Mouse (Mus musculus) kidney, adult 2 months (tissue): ENCODE results near the gene Gm21719. TPM values are rescaled to one million over a fixed set of nuclear protein-coding genes. Genes with fewer than 3 reads are reported as not detected.
"Not testable (repeated sequence)": the region's sequence is repeated elsewhere in the genome, so short reads cannot be mapped to it uniquely, and the experiment has no call there.

Experiments used
- DNase-seq: peaks from one replicate; pipeline ENCODE4 v3.0.0; 2021
- H3K27ac ChIP-seq: fragments of 200-500 bp; 2 replicates; pipeline ENCODE4 v1.5.1; 2012; ENCODE audit warnings: low read depth, low read length, control low read depth, inconsistent platforms; ENCODE audit not compliant: insufficient read depth
- H3K27me3 ChIP-seq: fragments of 200-500 bp; replicated peaks from 2 replicates; pipeline ENCODE4 v1.6.1; 2012; ENCODE audit warnings: mild to moderate bottlenecking, moderate library complexity, low read length, inconsistent platforms; ENCODE audit not compliant: control insufficient read depth, insufficient read depth
- H3K36me3 ChIP-seq: fragments of 200-500 bp; 2 replicates; pipeline ENCODE4 v1.6.1; 2012; ENCODE audit warnings: mild to moderate bottlenecking, moderate library complexity, low read length, inconsistent platforms; ENCODE audit not compliant: control insufficient read depth, insufficient read depth
- H3K4me1 ChIP-seq: fragments of 200-500 bp; 2 replicates; pipeline ENCODE4 v1.6.1; 2011; ENCODE audit warnings: low read length; ENCODE audit not compliant: control insufficient read depth, insufficient read depth
- H3K4me3 ChIP-seq: fragments of 200-500 bp; 2 replicates; pipeline ENCODE4 v1.5.1; 2011; ENCODE audit warnings: mild to moderate bottlenecking, low read depth, low read length, control low read depth; ENCODE audit not compliant: insufficient read depth
- WGBS: fragments of 180-500 bp; shearing (Covaris S2); methylation state at CpG from one replicate; pipeline ENCODE4 v1.1.7; 2018; 5-methylcytosine and 5-hydroxymethylcytosine counted together
- polyA plus RNA-seq: library from polyadenylated mRNA; depleted of rRNA; stranded (reverse); fragments of >200 nt; gene quantifications from 2 replicates; pipeline ENCODE4 v1.2.3, GENCODE M21; 2012; rRNA removed

The Gm21719 gene
- not detected in 2 replicates for polyA plus RNA-seq

DNA sequence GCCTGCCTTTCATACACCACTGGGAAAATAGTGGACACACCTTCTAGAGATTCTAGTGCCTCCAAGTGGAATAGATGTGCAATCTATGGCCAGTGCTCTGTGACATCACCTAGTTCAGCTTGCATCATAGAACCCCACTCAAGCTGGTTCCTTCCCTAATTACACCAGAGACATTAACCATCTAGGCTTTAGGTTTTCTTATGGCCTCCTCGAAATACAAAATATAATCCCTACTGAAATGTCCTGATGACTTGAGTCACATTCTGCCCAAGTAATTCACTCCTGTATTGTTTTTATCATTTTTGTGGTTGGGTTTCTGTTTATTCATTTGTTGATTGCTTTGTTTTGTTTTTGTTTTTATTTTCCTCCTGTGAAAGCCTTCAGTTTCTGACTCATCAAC lies at the start of gene Gm21719:
TSS of gene Gm21719 (minus strand) at position 101 of the 400 bp plus-strand sequence.
- not testable (repeated sequence) for H3K4me3 ChIP-seq, H3K27me3 ChIP-seq, H3K4me1 ChIP-seq, H3K36me3 ChIP-seq, DNase-seq, H3K27ac ChIP-seq
- 56% methylated on average over 1 of the region's 1 CpGs for WGBS

Other genes with a start within 250 kb of the Gm21719 start
- not detected in 2 replicates for gene Gm28919, start 99.3 kb downstream of the Gm21719 start, polyA plus RNA-seq
- not detected in 2 replicates for gene Gm20830, start 235.4 kb upstream of the Gm21719 start, polyA plus RNA-seq